Mouse (Mus musculus): ENCODE results near the gene Fgfr2. TPM values are rescaled to one million over a fixed set of nuclear protein-coding genes. Genes with fewer than 3 reads are reported as not detected.

Fgfr2 gene
- polyA plus RNA-seq, 1 experiment from 2014 or later, result 24.1 TPM

DNA sequence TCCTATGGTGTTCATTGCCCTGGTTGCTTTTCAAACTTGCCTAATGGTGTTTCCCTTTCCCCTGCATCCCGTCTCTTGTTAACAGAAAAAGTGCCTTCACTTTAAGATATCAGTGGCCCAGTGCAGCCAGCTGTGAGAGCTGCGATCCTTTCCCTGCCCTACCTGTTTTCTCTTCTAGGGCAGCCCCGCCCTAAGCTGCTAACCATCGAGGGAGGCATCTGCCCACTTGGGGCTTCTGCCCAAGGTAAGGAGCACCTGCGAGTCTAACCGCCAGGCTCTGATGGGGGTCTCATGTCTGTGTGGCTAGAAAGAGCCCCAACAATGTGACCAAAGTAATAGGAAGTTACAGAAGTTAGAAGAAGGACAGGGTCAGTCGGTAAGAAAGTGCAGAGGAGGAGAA, 1960.9 kb downstream of the Fgfr2 start:
- no peaks in the 10 kb centered on the region for H3K27me3 ChIP-seq (replicated peaks; ENCODE audit: control insufficient read depth, insufficient read depth, low read length)
- H3K9me3 ChIP-seq (ENCODE audit: control insufficient read depth, low read length), result no peaks in the 10 kb centered on the region
- H3K36me3 ChIP-seq (ENCODE audit: control insufficient read depth, insufficient read depth, low read length), result no peaks in the 10 kb centered on the region
- ATAC-seq, result no peak
- 75% methylated on average over 7 of the region's 7 CpGs for WGBS
- H3K4me2 ChIP-seq (ENCODE audit: low read length), result no peak overlapping the region
- no peak overlapping the region for H3K4me3 ChIP-seq (ENCODE audit: low read length)
- no peaks in the 10 kb centered on the region for H3K4me1 ChIP-seq (ENCODE audit: control insufficient read depth, insufficient read depth, low read depth, low read length)
- no peak overlapping the region for H3K9ac ChIP-seq (ENCODE audit: low read depth, low read length)
- no peak overlapping the region for H3K27ac ChIP-seq (ENCODE audit: low read depth, low read length)

- Histone ChIP-seq H3K9me3 (ENCODE audit: control insufficient read depth, low read length) (no peaks in the 10 kb centered on the region), H3K27me3 (replicated peaks; ENCODE audit: control insufficient read depth, insufficient read depth, low read length) (no peaks in the 10 kb centered on the region), H3K9ac (ENCODE audit: low read depth, low read length) (no peak overlapping the region), H3K27ac (ENCODE audit: low read depth, low read length) (no peak overlapping the region), H3K4me3 (ENCODE audit: low read length) (no peak overlapping the region), H3K4me1 (ENCODE audit: control insufficient read depth, insufficient read depth, low read depth, low read length) (no peaks in the 10 kb centered on the region), H3K36me3 (ENCODE audit: control insufficient read depth, insufficient read depth, low read length) (no peaks in the 10 kb centered on the region), H3K4me2 (ENCODE audit: low read length) (no peak overlapping the region)
- 85% methylated on average over 5 of the region's 5 CpGs for WGBS
- ATAC-seq, result no peak
These were observed 1970.1 kb downstream of the Fgfr2 start for GRCm38 (mm10) chr7:131153044-131153443.

DNA sequence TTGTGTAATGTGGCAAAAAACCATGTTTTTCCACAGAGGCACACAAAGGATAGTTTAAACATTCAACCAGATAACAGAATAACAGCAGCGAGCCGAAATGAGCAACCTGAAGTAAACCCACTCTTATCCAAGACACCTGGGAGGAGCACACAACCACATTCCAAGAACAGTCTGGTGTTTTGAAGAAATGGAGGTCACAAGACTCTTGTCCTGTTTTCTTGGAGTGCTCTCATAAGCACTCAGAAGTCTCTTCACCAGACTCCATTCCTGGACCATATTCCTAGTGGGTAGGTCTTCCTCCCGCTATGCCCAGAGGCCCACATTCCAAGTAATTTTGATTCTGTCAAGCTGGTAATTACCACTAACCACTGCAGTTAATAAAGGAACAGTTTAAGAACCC, 1973.0 kb downstream of the Fgfr2 start:
- no peaks in the 10 kb centered on the region for H3K9me3 ChIP-seq (ENCODE audit: control insufficient read depth, low read length)
- no peak overlapping the region for H3K9ac ChIP-seq (ENCODE audit: low read depth, low read length)
- no peak overlapping the region for H3K4me2 ChIP-seq (ENCODE audit: low read length)
- H3K36me3 ChIP-seq (ENCODE audit: control insufficient read depth, insufficient read depth, low read length), result no peaks in the 10 kb centered on the region
- no peaks in the 10 kb centered on the region for H3K4me1 ChIP-seq (ENCODE audit: control insufficient read depth, insufficient read depth, low read depth, low read length)
- H3K27ac ChIP-seq (ENCODE audit: low read depth, low read length), result no peak overlapping the region
- H3K4me3 ChIP-seq (ENCODE audit: low read length), result no peak overlapping the region
- 86% methylated on average over 3 of the region's 3 CpGs for WGBS
- H3K27me3 ChIP-seq (replicated peaks; ENCODE audit: control insufficient read depth, insufficient read depth, low read length), result no peaks in the 10 kb centered on the region
- no peak for ATAC-seq

- Histone ChIP-seq H3K9me3 (ENCODE audit: control insufficient read depth, low read length) (no peaks in the 10 kb centered on the region), H3K4me1 (ENCODE audit: control insufficient read depth, insufficient read depth, low read depth, low read length) (no peaks in the 10 kb centered on the region), H3K4me2 (ENCODE audit: low read length) (no peak within 1 kb of the TSS), H3K27ac (ENCODE audit: low read depth, low read length) (no peak within 1 kb of the TSS), H3K4me3 (ENCODE audit: low read length) (no peak within 1 kb of the TSS), H3K36me3 (ENCODE audit: control insufficient read depth, insufficient read depth, low read length) (no peaks in the 10 kb centered on the region), H3K9ac (ENCODE audit: low read depth, low read length) (no peak within 1 kb of the TSS), H3K27me3 (replicated peaks; ENCODE audit: control insufficient read depth, insufficient read depth, low read length) (no peaks in the 10 kb centered on the region)
- WGBS, result 93% methylated on average over 2 of the region's 2 CpGs
- no peak for ATAC-seq
These were observed 1976.9 kb downstream of the Fgfr2 start, which contains the start of gene 4933402N03Rik for GRCm38 (mm10) chr7:131146214-131146613. Gene 4933402N03Rik, minus strand, starts transcription at chr7:131146314.

GRCm38 (mm10) chr7:131133181-131133580, 1990.0 kb downstream of the Fgfr2 start:
- no peak overlapping the region for H3K4me3 ChIP-seq (ENCODE audit: low read length)
- no peaks in the 10 kb centered on the region for H3K36me3 ChIP-seq (ENCODE audit: control insufficient read depth, insufficient read depth, low read length)
- H3K4me2 ChIP-seq (ENCODE audit: low read length), result no peak overlapping the region
- peak; percentile 37; the same call in 1 of the 2 replicates for ATAC-seq
- no peak overlapping the region for H3K9ac ChIP-seq (ENCODE audit: low read depth, low read length)
- no peaks in the 10 kb centered on the region for H3K27me3 ChIP-seq (replicated peaks; ENCODE audit: control insufficient read depth, insufficient read depth, low read length)
- no peak overlapping the region for H3K27ac ChIP-seq (ENCODE audit: low read depth, low read length)
- H3K9me3 ChIP-seq (ENCODE audit: control insufficient read depth, low read length), result no peaks in the 10 kb centered on the region
- WGBS, result 67% methylated on average over 3 of the region's 3 CpGs
- no peaks in the 10 kb centered on the region for H3K4me1 ChIP-seq (ENCODE audit: control insufficient read depth, insufficient read depth, low read depth, low read length)

- Histone ChIP-seq H3K9ac (ENCODE audit: low read depth, low read length) (no peak overlapping the region), H3K36me3 (ENCODE audit: control insufficient read depth, insufficient read depth, low read length) (no peaks in the 10 kb centered on the region), H3K27ac (ENCODE audit: low read depth, low read length) (no peak overlapping the region), H3K27me3 (replicated peaks; ENCODE audit: control insufficient read depth, insufficient read depth, low read length) (no peaks in the 10 kb centered on the region), H3K4me2 (ENCODE audit: low read length) (no peak overlapping the region), H3K4me3 (ENCODE audit: low read length) (no peak overlapping the region), H3K4me1 (ENCODE audit: control insufficient read depth, insufficient read depth, low read depth, low read length) (no peaks in the 10 kb centered on the region), H3K9me3 (ENCODE audit: control insufficient read depth, low read length) (no peaks in the 10 kb centered on the region)
- 61% methylated on average over 12 of the region's 12 CpGs for WGBS
- no peak for ATAC-seq
These were observed 1993.1 kb downstream of the Fgfr2 start for GRCm38 (mm10) chr7:131130021-131130420.

- H3K4me1 ChIP-seq (ENCODE audit: control insufficient read depth, insufficient read depth, low read depth, low read length), result no peaks in the 10 kb centered on the region
- no peak overlapping the region for H3K4me2 ChIP-seq (ENCODE audit: low read length)
- ATAC-seq, result no peak
- H3K9me3 ChIP-seq (ENCODE audit: control insufficient read depth, low read length), result no peaks in the 10 kb centered on the region
- no peaks in the 10 kb centered on the region for H3K36me3 ChIP-seq (ENCODE audit: control insufficient read depth, insufficient read depth, low read length)
- H3K4me3 ChIP-seq (ENCODE audit: low read length), result no peak overlapping the region
- WGBS, result 93% methylated on average over 2 of the region's 2 CpGs
- H3K27ac ChIP-seq (ENCODE audit: low read depth, low read length), result no peak overlapping the region
- H3K27me3 ChIP-seq (replicated peaks; ENCODE audit: control insufficient read depth, insufficient read depth, low read length), result no peaks in the 10 kb centered on the region
- H3K9ac ChIP-seq (ENCODE audit: low read depth, low read length), result no peak overlapping the region
These were observed 2000.8 kb downstream of the Fgfr2 start for GRCm38 (mm10) chr7:131122210-131122807.

DNA sequence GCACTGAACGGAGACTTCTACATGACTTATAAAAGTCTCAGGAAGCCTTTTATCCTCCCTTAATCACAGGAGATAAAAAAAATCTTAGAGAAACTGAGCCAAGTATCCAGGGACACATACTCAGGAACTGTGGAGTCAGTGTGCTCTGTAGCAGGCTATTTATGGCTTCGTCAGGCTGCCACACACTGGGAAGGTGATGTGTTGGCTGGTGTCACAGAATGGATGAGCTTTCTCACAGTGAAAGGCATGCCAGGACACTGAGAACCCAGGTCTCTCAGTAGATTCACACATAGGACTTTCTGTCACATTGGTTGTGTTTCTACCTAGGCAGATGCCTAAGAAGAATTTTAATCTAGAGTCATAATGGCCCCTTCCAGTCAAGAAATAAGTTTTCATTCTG, 2008.7 kb downstream of the Fgfr2 start:
- ATAC-seq, result no peak
- no peak overlapping the region for H3K4me3 ChIP-seq (ENCODE audit: low read length)
- H3K36me3 ChIP-seq (ENCODE audit: control insufficient read depth, insufficient read depth, low read length), result no peaks in the 10 kb centered on the region
- no peaks in the 10 kb centered on the region for H3K9me3 ChIP-seq (ENCODE audit: control insufficient read depth, low read length)
- 74% methylated on average over 2 of the region's 2 CpGs for WGBS
- H3K4me2 ChIP-seq (ENCODE audit: low read length), result no peak overlapping the region
- H3K27me3 ChIP-seq (replicated peaks; ENCODE audit: control insufficient read depth, insufficient read depth, low read length), result no peaks in the 10 kb centered on the region
- no peaks in the 10 kb centered on the region for H3K4me1 ChIP-seq (ENCODE audit: control insufficient read depth, insufficient read depth, low read depth, low read length)
- H3K9ac ChIP-seq (ENCODE audit: low read depth, low read length), result no peak overlapping the region
- H3K27ac ChIP-seq (ENCODE audit: low read depth, low read length), result no peak overlapping the region

GRCm38 (mm10) chr7:131113676-131114075, 2009.5 kb downstream of the Fgfr2 start:
- ATAC-seq, result no peak
- H3K9me3 ChIP-seq (ENCODE audit: control insufficient read depth, low read length), result no peaks in the 10 kb centered on the region
- H3K4me1 ChIP-seq (ENCODE audit: control insufficient read depth, insufficient read depth, low read depth, low read length), result no peaks in the 10 kb centered on the region
- H3K4me2 ChIP-seq (ENCODE audit: low read length), result no peak overlapping the region
- H3K9ac ChIP-seq (ENCODE audit: low read depth, low read length), result no peak overlapping the region
- H3K36me3 ChIP-seq (ENCODE audit: control insufficient read depth, insufficient read depth, low read length), result no peaks in the 10 kb centered on the region
- WGBS, result 60% methylated on average over 6 of the region's 6 CpGs
- no peak overlapping the region for H3K4me3 ChIP-seq (ENCODE audit: low read length)
- no peak overlapping the region for H3K27ac ChIP-seq (ENCODE audit: low read depth, low read length)
- H3K27me3 ChIP-seq (replicated peaks; ENCODE audit: control insufficient read depth, insufficient read depth, low read length), result no peaks in the 10 kb centered on the region

- 32% methylated on average over 3 of the region's 3 CpGs for WGBS
- H3K4me1 ChIP-seq (ENCODE audit: control insufficient read depth, insufficient read depth, low read depth, low read length), result no peaks in the 10 kb centered on the region
- no peak overlapping the region for H3K9ac ChIP-seq (ENCODE audit: low read depth, low read length)
These were observed 2010.7 kb downstream of the Fgfr2 start for GRCm38 (mm10) chr7:131112486-131112885.

More at GRCm38 (mm10) chr7:131112486-131112885, 2010.7 kb downstream of the Fgfr2 start:
- H3K27ac ChIP-seq (ENCODE audit: low read depth, low read length), result no peak overlapping the region
- no peaks in the 10 kb centered on the region for H3K36me3 ChIP-seq (ENCODE audit: control insufficient read depth, insufficient read depth, low read length)
- no peaks in the 10 kb centered on the region for H3K27me3 ChIP-seq (replicated peaks; ENCODE audit: control insufficient read depth, insufficient read depth, low read length)
- no peak for ATAC-seq
- H3K9me3 ChIP-seq (ENCODE audit: control insufficient read depth, low read length), result no peaks in the 10 kb centered on the region
- no peak overlapping the region for H3K4me2 ChIP-seq (ENCODE audit: low read length)
- no peak overlapping the region for H3K4me3 ChIP-seq (ENCODE audit: low read length)
